Mouse (Mus musculus) cerebellum, adult 2 months (tissue): ENCODE measurements at regions not wholly inside any gene's neighbourhood (a gene's known extent, or its start where the extent isn't known, plus 50 kb on each side); places are given as distances from the start of the nearest gene placed in this dataset.

Experiments
- CTCF ChIP-seq: fragments of 200-500 bp; IDR thresholded peaks from 2 replicates; pipeline ENCODE4 v1.5.1; 2011; ENCODE audit warnings: low read depth, mild to moderate bottlenecking, control low read depth, low read length, moderate library complexity, borderline replicate concordance; ENCODE audit not compliant: insufficient read depth
- POLR2A ChIP-seq: fragments of 200-500 bp; IDR thresholded peaks from 2 replicates; pipeline ENCODE4 v1.6.1; 2011; ENCODE audit warnings: low read length, control low read depth, borderline replicate concordance; ENCODE audit not compliant: insufficient read depth

DNA sequence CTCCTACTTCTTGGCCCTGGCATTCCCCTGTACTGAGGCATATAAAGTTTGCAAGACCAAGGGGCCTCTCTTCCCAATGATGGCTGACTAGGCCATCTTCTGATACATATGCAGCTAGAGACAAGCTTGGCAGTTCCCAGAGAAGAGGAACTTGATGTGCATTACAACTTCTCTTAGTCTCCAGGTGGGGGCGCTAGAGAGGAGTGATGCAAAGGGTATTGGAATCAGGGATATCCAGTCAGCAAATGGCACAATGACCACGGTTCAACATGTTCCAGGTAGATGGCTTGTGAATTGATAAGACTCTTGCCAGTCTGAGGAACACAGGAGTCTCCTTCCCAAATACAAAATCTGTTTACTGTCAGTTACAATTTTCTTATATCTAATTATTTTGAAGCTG, 347.7 kb downstream of the Car8 start:
- TF ChIP-seq CTCF (no peak), POLR2A (no peak)
